Mouse (Mus musculus) retina, postnatal 1 day (tissue): ENCODE data around the gene Gzmk.
A peak's percentile ranks its signal among the peaks of the same experiment; 100 is the strongest.

Experiments used
- DNase-seq: peaks from one replicate; pipeline ENCODE4 v3.0.0-alpha.2; 2012

Gene Gzmk

GRCm38 (mm10) chr13:113201631-113202030 is 24.1 kb downstream of the Gzmk start:
- no peak for DNase-seq

- no peak for DNase-seq
These were observed 25.0 kb downstream of the Gzmk start for GRCm38 (mm10) chr13:113200726-113201125.

GRCm38 (mm10) chr13:113199331-113199730 is 26.4 kb downstream of the Gzmk start:
- no peak for DNase-seq

- no peak for DNase-seq
These were observed 27.7 kb downstream of the Gzmk start for GRCm38 (mm10) chr13:113197872-113198502.

GRCm38 (mm10) chr13:113196808-113197674 is 28.7 kb downstream of the Gzmk start:
- DNase-seq = peak; percentile 14

GRCm38 (mm10) chr13:113183720-113184119 is 42.0 kb downstream of the Gzmk start:
- DNase-seq = no peak

- DNase-seq = no peak
These were observed 42.4 kb downstream of the Gzmk start for GRCm38 (mm10) chr13:113183310-113183709.

GRCm38 (mm10) chr13:113174162-113174561 is 51.5 kb downstream of the Gzmk start:
- no peak for DNase-seq

- no peak for DNase-seq
These were observed 55.5 kb downstream of the Gzmk start for GRCm38 (mm10) chr13:113170256-113170655.

- no peak for DNase-seq
These were observed 57.6 kb downstream of the Gzmk start for GRCm38 (mm10) chr13:113168018-113168534.

GRCm38 (mm10) chr13:113164252-113165005 is 61.3 kb downstream of the Gzmk start:
- no peak for DNase-seq

GRCm38 (mm10) chr13:113151556-113151955 is 74.2 kb downstream of the Gzmk start:
- no peak for DNase-seq

GRCm38 (mm10) chr13:113139597-113139996 is 86.1 kb downstream of the Gzmk start:
- DNase-seq = no peak

- DNase-seq = peak; percentile 22
These were observed 95.7 kb downstream of the Gzmk start for GRCm38 (mm10) chr13:113129974-113130373.
